Mouse (Mus musculus) cerebellum, adult 2 months (tissue): ENCODE measurements around the gene March10.

Experiments used
- CTCF ChIP-seq: fragments of 200-500 bp; IDR thresholded peaks from 2 replicates; pipeline ENCODE4 v1.5.1; 2011; ENCODE audit warnings: low read depth, mild to moderate bottlenecking, control low read depth, low read length, moderate library complexity, borderline replicate concordance; ENCODE audit not compliant: insufficient read depth
- POLR2A ChIP-seq: fragments of 200-500 bp; IDR thresholded peaks from 2 replicates; pipeline ENCODE4 v1.6.1; 2011; ENCODE audit warnings: low read length, control low read depth, borderline replicate concordance; ENCODE audit not compliant: insufficient read depth

- no peak for TF ChIP-seq POLR2A
- no peak for TF ChIP-seq CTCF
Observed at GRCm38 (mm10) chr11:105373881-105374280, 82.7 kb downstream of the March10 start.
